Mouse (Mus musculus) effector memory CD4-positive, alpha-beta T cell, adult 7 months (primary cell): Measurements from ENCODE around the gene Myh3. TPM values are rescaled to one million over a fixed set of nuclear protein-coding genes. Genes with fewer than 3 reads are reported as not detected.

Source experiments
- polyA plus RNA-seq: library from polyadenylated mRNA; unstranded; fragments of 100-300 nt; shearing (Covaris generic); gene quantifications from one replicate; pipeline ENCODE4 v1.2.1, GENCODE M21; 2017

The Myh3 gene
- polyA plus RNA-seq: not detected

GRCm38 (mm10) chr11:67078000-67078399 is at the start of gene Myh3:
Gene Myh3, plus strand, starts transcription at chr11:67078300.

DNA sequence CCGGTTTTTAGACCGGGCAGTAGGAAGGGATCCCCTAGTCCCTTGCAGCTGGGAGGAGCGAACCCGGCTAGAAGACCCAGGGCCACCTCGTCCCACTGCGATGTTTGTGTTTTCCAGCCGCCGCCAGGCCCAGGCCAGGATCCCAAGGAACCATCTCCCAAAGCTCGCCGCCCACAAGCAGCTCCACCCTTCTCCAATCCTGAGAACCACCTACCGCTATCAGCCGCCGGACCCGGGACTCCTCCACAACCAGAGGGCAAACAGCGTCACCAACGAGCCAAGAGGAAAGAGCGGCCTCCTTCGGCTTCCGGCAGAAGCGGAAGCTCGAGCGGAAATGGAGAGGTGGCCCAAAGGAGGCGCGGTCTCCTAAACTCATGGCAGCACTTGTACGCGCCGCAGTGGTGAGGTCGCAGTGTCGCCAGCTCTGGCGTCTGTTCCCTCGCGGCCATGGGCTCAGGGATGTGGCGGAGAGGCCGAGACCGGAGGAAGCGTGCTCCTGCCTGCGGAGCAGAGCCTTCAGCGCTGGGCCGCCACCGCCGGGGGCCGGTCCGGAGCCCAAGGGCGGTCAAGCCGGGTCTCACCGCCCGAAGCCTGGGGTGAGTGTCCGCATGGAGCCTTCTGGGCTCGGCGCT is 25.7 kb upstream of the Myh3 start, which contains the start of the genes Adprm and Sco1:
TSS of gene Adprm (minus strand) at position 274 of the 632 bp plus-strand sequence.
TSS of gene Sco1 (plus strand) at position 350 of the 632 bp plus-strand sequence.

Other genes with a start within 250 kb of the Myh3 start
- not detected for gene Pirt, start 166.3 kb upstream of the Myh3 start, polyA plus RNA-seq
- not detected for gene Tmem238l, start 121.7 kb upstream of the Myh3 start, polyA plus RNA-seq
- 0.32 TPM for gene Tmem220, start 53.1 kb upstream of the Myh3 start, polyA plus RNA-seq
- 59.6 TPM for gene Adprm, start 25.7 kb upstream of the Myh3 start, polyA plus RNA-seq
- 7.9 TPM for gene Sco1, start 25.6 kb upstream of the Myh3 start, polyA plus RNA-seq
- gene Myh2, start 92.7 kb downstream of the Myh3 start, polyA plus RNA-seq: 0.16 TPM
- gene Myh1, start 121.8 kb downstream of the Myh3 start, polyA plus RNA-seq: 0.27 TPM
- 0.10 TPM for gene Myh4, start 159.7 kb downstream of the Myh3 start, polyA plus RNA-seq
- gene Myh8, start 198.8 kb downstream of the Myh3 start, polyA plus RNA-seq: 0.37 TPM
- gene Myh13, start 243.4 kb downstream of the Myh3 start, polyA plus RNA-seq: not detected